Mouse (Mus musculus): ENCODE measurements around the gene Mfsd13b.

DNA sequence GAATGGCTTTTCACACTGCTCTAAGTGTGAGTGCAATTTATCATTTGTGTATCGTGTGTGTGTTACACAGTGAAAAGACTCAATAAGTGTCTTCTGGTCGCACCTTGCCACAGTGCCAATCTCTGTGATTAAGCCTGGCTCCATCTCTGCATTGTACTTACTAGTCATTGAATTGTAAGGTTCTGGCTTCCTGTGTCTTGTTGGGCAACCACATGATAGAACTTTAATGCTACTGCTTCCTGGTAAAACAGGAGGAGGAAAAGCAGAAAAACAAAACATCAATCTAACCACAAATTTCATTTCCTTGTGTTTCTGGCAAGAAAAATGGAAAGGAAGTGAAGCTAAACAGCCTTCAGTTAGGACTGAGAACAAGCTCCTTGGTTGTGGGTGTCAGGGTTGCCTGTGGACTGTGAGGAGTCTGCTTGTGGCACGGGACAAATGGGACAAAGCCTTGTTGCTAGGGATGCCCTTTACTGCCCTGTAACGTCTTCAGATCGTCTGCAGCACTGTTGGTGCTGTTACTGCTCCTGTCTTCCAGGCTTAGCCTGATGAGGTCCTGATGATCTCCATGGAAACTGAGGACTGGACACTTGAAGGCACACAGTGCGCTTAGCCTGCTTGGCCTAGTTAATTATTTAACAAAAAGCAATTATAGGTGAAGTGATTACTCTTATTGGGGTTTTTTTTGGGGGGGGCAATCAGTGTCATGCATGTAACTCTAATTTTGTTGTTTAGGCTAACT is 77.3 kb downstream of the Mfsd13b start:
- TF ChIP-seq ZNF384 (IDR thresholded peaks at IDR 0.05; ENCODE audit: low read depth, low read length) (no peak), CHD2 (IDR thresholded peaks at IDR 0.05; ENCODE audit: low read depth, low read length) (no peak), ZC3H11A (IDR thresholded peaks at IDR 0.05; ENCODE audit: borderline replicate concordance, low read depth, low read length) (no peak), HCFC1 (IDR thresholded peaks at IDR 0.05; ENCODE audit: borderline replicate concordance, insufficient read depth, low read length) (no peak)

Measured in ES-E14 (cell line).